Mouse (Mus musculus) midbrain, postnatal 0 days (tissue): Measurements from ENCODE around the gene Gpsm3. TPM values are rescaled to one million over a fixed set of nuclear protein-coding genes. Genes with fewer than 3 reads are reported as not detected.
A peak's percentile ranks its signal among the peaks of the same experiment; 100 is the strongest.

Source experiments
- ATAC-seq: fragments of 200-750 bp; cut with Nextera tagmentation; 2 replicates; pipeline ENCODE4 v1.8.0; 2017; ENCODE audit warnings: moderate number of reproducible peaks, mild to moderate bottlenecking, moderate TSS enrichment, moderate library complexity; ENCODE audit not compliant: low FRiP score
- DNase-seq: peaks from one replicate; pipeline ENCODE4 v3.0.0-alpha.2; 2015; ENCODE audit warnings: low spot score
- H3K27ac ChIP-seq: fragments of 300-500 bp; sonication (generic); 2 replicates; pipeline ENCODE4 v1.5.1; 2014; ENCODE audit warnings: low read depth, mild to moderate bottlenecking, low read length, mixed read lengths
- H3K27me3 ChIP-seq: fragments of 300-500 bp; sonication (generic); 2 replicates; pipeline ENCODE4 v1.6.1; 2014; ENCODE audit warnings: low read length, control low read depth, mixed read lengths; ENCODE audit not compliant: insufficient read depth
- H3K36me3 ChIP-seq: fragments of 300-500 bp; sonication (generic); 2 replicates; pipeline ENCODE4 v1.6.1; 2014; ENCODE audit warnings: low read length, control low read depth, mixed read lengths; ENCODE audit not compliant: insufficient read depth
- H3K4me1 ChIP-seq: fragments of 300-500 bp; sonication (generic); 2 replicates; pipeline ENCODE4 v1.6.1; 2014; ENCODE audit warnings: mild to moderate bottlenecking, control low read depth, antibody characterized with exemption, low read length, mixed read lengths; ENCODE audit not compliant: insufficient read depth
- H3K4me2 ChIP-seq: fragments of 300-500 bp; sonication (generic); 2 replicates; pipeline ENCODE4 v1.6.1; 2014; ENCODE audit warnings: low read depth, mild to moderate bottlenecking, low read length, mixed read lengths; ENCODE audit not compliant: poor library complexity, severe bottlenecking
- H3K4me3 ChIP-seq: fragments of 300-500 bp; sonication (generic); 2 replicates; pipeline ENCODE4 v1.5.1; 2014; ENCODE audit warnings: low read depth, mild to moderate bottlenecking, low read length, moderate library complexity
- H3K9ac ChIP-seq: fragments of 300-500 bp; sonication (generic); replicated peaks from 2 replicates; pipeline ENCODE4 v1.6.1; 2014; ENCODE audit warnings: mild to moderate bottlenecking, low read length, moderate library complexity, mixed read lengths; ENCODE audit not compliant: poor library complexity, severe bottlenecking
- H3K9me3 ChIP-seq: fragments of 300-500 bp; sonication (generic); 2 replicates; pipeline ENCODE4 v1.6.1; 2016; ENCODE audit warnings: low read length, control low read depth
- CTCF ChIP-seq: IDR thresholded peaks from 2 replicates; pipeline ENCODE4 v1.5.1; 2016; ENCODE audit warnings: antibody characterized with exemption, mild to moderate bottlenecking
- WGBS: fragments of 180-500 bp; shearing (Covaris S2); extraction: QIAGEN DNeasy Blood & Tissue Kit; methylation state at CpG from one replicate; pipeline ENCODE4 v1.1.7; 2014; 5-methylcytosine and 5-hydroxymethylcytosine counted together
- polyA plus RNA-seq: library from polyadenylated mRNA; unstranded; fragments of >200 nt; fragmentation: Nextera tagmentation; extraction: Ambion mirVana; gene quantifications from 2 replicates; pipeline ENCODE4 v1.2.1, GENCODE M21; 2015
- total RNA-seq: library from RNA; depleted of rRNA; stranded (reverse); fragments of >200 nt; gene quantifications from 2 replicates; pipeline ENCODE4 v1.2.3, GENCODE M21; 2014

Gene Gpsm3
- total and polyA plus RNA-seq, 2 experiments from 2014 or later: 1.2 to 5.5 TPM

DNA sequence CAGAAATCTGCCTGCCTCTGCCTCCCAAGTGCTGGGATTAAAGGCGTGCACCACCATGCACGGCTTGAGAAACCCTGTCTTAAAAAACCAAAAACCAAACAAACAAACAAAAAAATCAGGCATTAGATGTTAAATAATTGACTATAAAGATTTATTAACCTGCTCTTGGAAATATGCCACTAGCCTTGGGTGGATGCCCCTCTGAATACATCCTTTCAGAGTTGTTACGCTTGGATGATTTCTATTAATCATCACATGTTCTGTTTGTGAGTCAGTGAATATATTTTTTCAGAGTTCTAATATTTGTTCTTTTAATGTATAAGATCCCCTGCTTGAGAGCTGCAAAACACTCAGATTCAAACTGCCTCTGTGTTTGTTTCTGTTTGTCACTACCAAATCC is 35.4 kb downstream of the Gpsm3 start:
- peaks cover 11% of the 10 kb centered on the region for H3K36me3 ChIP-seq
- no peaks in the 10 kb centered on the region for H3K9me3 ChIP-seq
- H3K4me1 ChIP-seq: peaks cover 16% of the 10 kb centered on the region
- H3K27ac ChIP-seq: no peak overlapping the region
- no peak for DNase-seq
- H3K4me3 ChIP-seq: no peak overlapping the region
- ATAC-seq: no peak
- whole genome bisulfite sequencing: 96% methylated on average over 3 of the region's 3 CpGs
- TF ChIP-seq CTCF: no peak
- no peaks in the 10 kb centered on the region for H3K27me3 ChIP-seq
- no peak overlapping the region for H3K4me2 ChIP-seq
- H3K9ac ChIP-seq: no peak overlapping the region

DNA sequence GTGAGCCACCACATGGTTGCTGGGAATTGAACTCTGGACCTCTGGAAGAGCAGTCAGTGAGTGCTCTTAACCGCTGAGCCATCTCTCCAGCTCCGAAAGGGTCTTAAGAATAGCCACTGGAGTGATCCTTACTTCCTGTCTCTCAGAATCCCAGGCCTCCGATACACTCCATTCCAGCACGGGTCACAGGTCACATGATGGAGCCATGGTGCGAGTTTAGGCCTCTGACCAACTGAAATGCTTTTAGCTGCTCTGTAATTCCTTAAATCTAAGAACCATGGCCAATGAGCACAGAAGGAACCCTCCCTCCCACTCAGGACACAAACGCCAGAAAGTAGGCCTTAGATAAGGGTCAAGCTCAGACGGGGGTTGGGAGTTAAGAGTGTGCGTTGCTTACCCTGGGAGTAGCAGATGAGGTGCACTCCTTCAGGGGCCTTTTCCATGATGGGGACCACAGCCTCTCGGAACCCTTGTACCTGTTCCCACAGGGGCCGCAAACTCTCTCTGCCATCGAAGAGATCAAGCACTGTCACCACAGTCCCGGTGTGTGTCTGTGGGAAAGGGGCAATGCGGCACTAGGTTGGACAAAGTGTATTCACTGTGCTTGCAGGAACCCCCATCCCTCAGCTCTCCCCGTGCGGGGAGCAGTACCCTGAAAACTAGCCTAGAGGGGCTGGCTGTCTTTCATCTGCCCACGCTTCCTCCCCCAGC is 36.6 kb downstream of the Gpsm3 start:
- ATAC-seq: no peak
- H3K9ac ChIP-seq: peak overlapping the region; percentile 58
- H3K4me1 ChIP-seq: peaks cover 16% of the 10 kb centered on the region

DNA sequence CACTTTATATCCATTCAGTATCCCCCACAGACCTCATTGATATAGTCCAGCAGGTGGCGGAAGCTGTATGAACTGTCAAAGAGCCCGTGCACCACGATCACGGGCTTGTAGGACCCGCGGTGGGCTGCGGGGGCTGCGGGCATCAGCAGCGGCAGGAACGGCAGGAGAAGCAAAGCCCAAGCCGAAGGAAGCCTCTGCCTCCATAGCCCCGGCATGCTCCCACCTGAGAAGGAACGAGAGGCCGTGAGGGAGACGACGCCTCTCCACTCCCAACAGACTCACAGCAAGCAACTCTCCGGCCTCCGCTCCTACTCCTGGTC is 37.1 kb downstream of the Gpsm3 start:
- Histone ChIP-seq H3K4me1 (peaks cover 19% of the 10 kb centered on the region), H3K9ac (peak overlapping the region; percentile 58), H3K4me3 (peak overlapping the region; percentile 74), H3K36me3 (peaks cover 7% of the 10 kb centered on the region), H3K9me3 (no peaks in the 10 kb centered on the region), H3K27me3 (no peaks in the 10 kb centered on the region), H3K4me2 (peak overlapping the region; percentile 89), H3K27ac (peak overlapping the region; percentile 92)
- TF ChIP-seq CTCF: peak; percentile 77
- peak; percentile 47; the same call in 1 of the 2 replicates for ATAC-seq
- peak; percentile 82 for DNase-seq
- 1% methylated on average over 18 of the region's 18 CpGs for WGBS

More for the DNA sequence above, 36.6 kb downstream of the Gpsm3 start:
- peak overlapping the region; percentile 92 for H3K27ac ChIP-seq
- WGBS: 52% methylated on average over 16 of the region's 16 CpGs
- peak overlapping the region; percentile 74 for H3K4me3 ChIP-seq
- TF ChIP-seq CTCF: no peak
- peaks cover 7% of the 10 kb centered on the region for H3K36me3 ChIP-seq
- H3K27me3 ChIP-seq: no peaks in the 10 kb centered on the region
- DNase-seq: no peak
- H3K9me3 ChIP-seq: no peaks in the 10 kb centered on the region
- H3K4me2 ChIP-seq: peak overlapping the region; percentile 89

DNA sequence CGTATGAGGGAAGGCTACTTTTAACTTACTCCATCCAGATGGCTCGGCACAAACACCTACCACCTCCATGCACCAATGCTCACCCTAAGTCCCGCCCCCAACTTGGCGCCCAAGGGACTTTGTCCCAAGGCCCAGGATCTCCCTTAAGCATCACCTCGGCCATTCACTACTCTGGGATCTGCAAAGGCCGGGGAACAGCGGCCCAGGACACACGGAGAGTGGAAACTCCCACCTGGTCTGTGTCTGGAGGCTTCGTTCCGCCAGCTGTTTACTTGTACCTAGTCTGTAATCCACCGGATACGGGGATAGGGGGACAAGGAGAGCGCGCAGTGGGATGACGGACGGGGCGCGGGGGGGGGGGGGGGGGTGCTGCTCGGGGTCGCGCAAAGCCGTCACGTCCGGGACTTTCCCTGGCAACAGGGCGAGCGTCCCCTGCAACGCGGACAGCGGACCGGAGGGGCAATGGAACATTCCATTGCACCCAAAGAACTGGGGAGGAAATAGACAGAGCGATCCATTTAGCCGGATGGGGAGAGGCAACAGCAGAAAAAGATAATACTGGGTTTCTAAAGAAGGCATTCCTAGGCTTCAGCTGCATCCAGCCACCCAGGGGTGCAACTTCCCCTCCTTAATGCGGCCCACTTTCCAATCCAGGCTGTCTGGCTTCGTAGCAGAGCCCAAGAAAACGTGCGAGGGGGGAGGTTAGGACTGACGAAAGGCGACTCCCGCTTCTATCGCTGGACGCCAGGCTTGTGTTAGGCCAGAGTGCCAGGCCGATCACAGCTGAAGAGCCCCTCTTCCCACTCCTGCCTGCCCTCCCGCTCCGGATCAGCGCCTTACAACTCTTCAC is 37.7 kb downstream of the Gpsm3 start:
- peaks cover 7% of the 10 kb centered on the region for H3K36me3 ChIP-seq
- peak overlapping the region; percentile 74 for H3K4me3 ChIP-seq
- peak; percentile 80 for ATAC-seq
- H3K9me3 ChIP-seq: no peaks in the 10 kb centered on the region
- H3K4me1 ChIP-seq: peaks cover 20% of the 10 kb centered on the region
- WGBS: under 1% methylated on average over 37 of the region's 45 CpGs
- no peak; the same call in 1 of the 2 replicates for TF ChIP-seq CTCF
- peak overlapping the region; percentile 89 for H3K4me2 ChIP-seq
- H3K9ac ChIP-seq: peak overlapping the region; percentile 65
- peak; percentile 95 for DNase-seq
- no peaks in the 10 kb centered on the region for H3K27me3 ChIP-seq
- H3K27ac ChIP-seq: peak overlapping the region; percentile 92

DNA sequence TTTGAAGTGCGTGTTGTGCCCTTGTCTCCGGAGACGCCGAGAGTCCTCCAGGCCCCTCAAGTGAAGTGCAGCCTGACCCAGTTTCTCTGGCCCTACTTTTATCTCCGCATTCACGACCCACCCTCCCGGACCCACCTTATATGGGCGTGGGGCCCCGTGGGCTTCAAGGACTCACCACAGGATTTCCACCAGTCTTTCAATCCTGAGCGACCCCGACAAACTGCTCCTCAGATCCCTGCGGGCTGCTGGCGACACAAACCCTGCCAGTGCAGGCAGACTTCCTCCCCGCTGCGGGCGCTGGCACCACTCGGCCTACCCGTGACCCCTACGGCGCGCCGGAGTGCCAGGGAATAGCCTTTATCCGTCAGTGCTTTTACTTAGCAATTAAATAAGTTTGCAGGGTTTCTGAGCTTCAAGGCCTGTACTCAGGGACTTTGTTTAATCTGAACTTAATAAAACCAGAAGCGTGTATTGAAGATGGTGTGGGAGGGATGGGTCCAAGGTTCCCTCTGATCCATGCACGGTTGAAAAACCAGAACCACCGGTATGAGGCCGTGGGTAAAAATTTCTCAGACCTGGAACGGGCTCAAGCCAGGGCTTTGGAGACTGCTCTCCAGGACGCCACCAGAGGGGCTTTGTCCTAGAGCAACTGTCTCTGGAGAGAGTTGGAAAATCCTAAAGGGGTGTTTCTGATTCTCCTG is 38.5 kb downstream of the Gpsm3 start, which contains the start of gene Ppt2:
Gene Ppt2, minus strand, starts transcription at position 568 of the 701 bp plus-strand sequence.
- WGBS: 2% methylated on average over 29 of the region's 29 CpGs
- ATAC-seq (no peak), DNase-seq (no peak)

More for the DNA sequence above, 38.5 kb downstream of the Gpsm3 start, which contains the start of gene Ppt2:
- peak within 1 kb of the TSS; percentile 74 for H3K4me3 ChIP-seq
- H3K36me3 ChIP-seq: no peaks in the 10 kb centered on the region
- no peaks in the 10 kb centered on the region for H3K27me3 ChIP-seq
- H3K27ac ChIP-seq: peak within 1 kb of the TSS; percentile 92
- H3K9me3 ChIP-seq: no peaks in the 10 kb centered on the region
- no peak; the same call in 1 of the 2 replicates for TF ChIP-seq CTCF
- peaks cover 20% of the 10 kb centered on the region for H3K4me1 ChIP-seq
- H3K9ac ChIP-seq: peak within 1 kb of the TSS; percentile 65
- H3K4me2 ChIP-seq: peak within 1 kb of the TSS; percentile 89
